Mouse (Mus musculus): ENCODE results near the gene Cox14. TPM values are rescaled to one million over a fixed set of nuclear protein-coding genes. Genes with fewer than 3 reads are reported as not detected.

Cox14 gene
- total RNA-seq, 2 experiments from 2014 or later, result 30.8 to 83.5 TPM

GRCm38 (mm10) chr15:99705440-99706048 is 19.9 kb upstream of the Cox14 start, which contains the start of gene Gm17349:
Gm17349 (minus strand) TSS chr15:99705490.
- ATAC-seq (replicated peaks; ENCODE audit: poor library complexity), result peak; percentile 59

- no peak for ATAC-seq (replicated peaks; ENCODE audit: poor library complexity)
Observed at GRCm38 (mm10) chr15:99708176-99708575, 17.2 kb upstream of the Cox14 start.

GRCm38 (mm10) chr15:99710221-99711190 is 14.9 kb upstream of the Cox14 start:
- no peak for ATAC-seq (replicated peaks; ENCODE audit: poor library complexity)

GRCm38 (mm10) chr15:99711491-99711890 is 13.9 kb upstream of the Cox14 start:
- ATAC-seq (replicated peaks; ENCODE audit: poor library complexity), result no peak

GRCm38 (mm10) chr15:99712666-99713559 is 12.5 kb upstream of the Cox14 start:
- no peak for ATAC-seq (replicated peaks; ENCODE audit: poor library complexity)

- no peak for ATAC-seq (replicated peaks; ENCODE audit: poor library complexity)
Observed at GRCm38 (mm10) chr15:99713569-99713968, 11.8 kb upstream of the Cox14 start.

- ATAC-seq (replicated peaks; ENCODE audit: poor library complexity), result no peak
Observed at GRCm38 (mm10) chr15:99714206-99714605, 11.2 kb upstream of the Cox14 start.

- ATAC-seq (replicated peaks; ENCODE audit: poor library complexity), result peak; percentile 76
Observed at GRCm38 (mm10) chr15:99714858-99715257, 10.6 kb upstream of the Cox14 start.

- peak; percentile 77 for ATAC-seq (replicated peaks; ENCODE audit: poor library complexity)
Observed at GRCm38 (mm10) chr15:99715361-99715865, 10.0 kb upstream of the Cox14 start.

- ATAC-seq (replicated peaks; ENCODE audit: poor library complexity), result no peak
Observed at GRCm38 (mm10) chr15:99715982-99716746, 9.3 kb upstream of the Cox14 start.

GRCm38 (mm10) chr15:99716814-99717213 is 8.6 kb upstream of the Cox14 start:
- ATAC-seq (replicated peaks; ENCODE audit: poor library complexity), result no peak

- ATAC-seq (replicated peaks; ENCODE audit: poor library complexity), result no peak
Observed at GRCm38 (mm10) chr15:99717386-99718334, 7.8 kb upstream of the Cox14 start, which contains the start of gene Gpd1. Gpd1 (plus strand) TSS chr15:99717515.

- ATAC-seq (replicated peaks; ENCODE audit: poor library complexity), result no peak
Observed at GRCm38 (mm10) chr15:99718461-99719021, 6.9 kb upstream of the Cox14 start.

- ATAC-seq (replicated peaks; ENCODE audit: poor library complexity), result no peak
Observed at GRCm38 (mm10) chr15:99719865-99720264, 5.6 kb upstream of the Cox14 start.

- no peak for ATAC-seq (replicated peaks; ENCODE audit: poor library complexity)
Observed at GRCm38 (mm10) chr15:99721921-99722743, 3.3 kb upstream of the Cox14 start.

GRCm38 (mm10) chr15:99723120-99723514 is 2.3 kb upstream of the Cox14 start:
- no peak for ATAC-seq (replicated peaks; ENCODE audit: poor library complexity)

- no peak for ATAC-seq (replicated peaks; ENCODE audit: poor library complexity)
Observed at GRCm38 (mm10) chr15:99723515-99724291, 1.7 kb upstream of the Cox14 start.
